Mouse (Mus musculus): Measurements from ENCODE around the gene Hmx3. TPM values are rescaled to one million over a fixed set of nuclear protein-coding genes. Genes with fewer than 3 reads are reported as not detected.

The Hmx3 gene
- polyA plus RNA-seq, 1 experiment: 0.23 TPM

GRCm38 (mm10) chr7:131552781-131553180, 10.1 kb downstream of the Hmx3 start:
- Histone ChIP-seq H3K27ac (ENCODE audit: insufficient read depth, low read depth, low read length) (no peak overlapping the region), H3K36me3 (ENCODE audit: control insufficient read depth, insufficient read depth, low read length) (no peaks in the 10 kb centered on the region), H3K27me3 (replicated peaks; ENCODE audit: control insufficient read depth, insufficient read depth, low read length) (peaks cover 13% of the 10 kb centered on the region), H3K4me1 (ENCODE audit: control insufficient read depth, insufficient read depth, low read length) (no peaks in the 10 kb centered on the region), H3K4me3 (ENCODE audit: insufficient read depth, low read depth, low read length) (no peak overlapping the region)
- no peak for TF ChIP-seq CTCF (conservative IDR thresholded peaks at IDR 0.05; ENCODE audit: insufficient read depth, insufficient read length, low read depth, low read length)
- TF ChIP-seq POLR2A (IDR thresholded peaks at IDR 0.05; ENCODE audit: low read depth, low read length): no peak
- no peak for DNase-seq
- WGBS: 5% methylated on average over 5 of the region's 5 CpGs

DNA sequence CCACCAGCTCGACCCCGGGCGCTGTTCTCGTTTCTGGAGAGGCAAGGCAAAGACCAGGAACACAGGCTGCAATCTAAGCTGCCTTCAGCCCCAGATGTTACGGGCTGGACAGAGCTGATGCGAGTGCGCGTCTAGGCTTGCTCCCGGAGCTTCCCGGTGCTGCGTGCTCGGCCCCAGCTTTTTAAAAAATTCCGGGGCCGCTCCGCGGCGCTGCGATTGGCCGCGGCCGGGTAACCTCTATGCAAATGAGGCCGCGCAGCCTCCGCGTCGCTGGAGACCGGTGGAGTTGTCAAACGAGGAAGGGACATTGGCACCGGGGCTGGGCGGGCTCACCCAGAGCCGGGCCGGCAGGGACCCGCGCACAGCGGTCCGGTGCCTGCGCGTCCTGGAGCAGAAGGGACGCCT, 11.1 kb downstream of the Hmx3 start:
- no peak overlapping the region for H3K27ac ChIP-seq (ENCODE audit: insufficient read depth, low read depth, low read length)
- H3K4me3 ChIP-seq (ENCODE audit: insufficient read depth, low read depth, low read length): no peak overlapping the region
- no peak for TF ChIP-seq POLR2A (IDR thresholded peaks at IDR 0.05; ENCODE audit: low read depth, low read length)
- no peak for TF ChIP-seq CTCF (conservative IDR thresholded peaks at IDR 0.05; ENCODE audit: insufficient read depth, insufficient read length, low read depth, low read length)
- no peaks in the 10 kb centered on the region for H3K36me3 ChIP-seq (ENCODE audit: control insufficient read depth, insufficient read depth, low read length)
- H3K27me3 ChIP-seq (replicated peaks; ENCODE audit: control insufficient read depth, insufficient read depth, low read length): peaks cover 13% of the 10 kb centered on the region
- peak; percentile 57 for DNase-seq
- under 1% methylated on average over 39 of the region's 39 CpGs for WGBS
- no peaks in the 10 kb centered on the region for H3K4me1 ChIP-seq (ENCODE audit: control insufficient read depth, insufficient read depth, low read length)

DNA sequence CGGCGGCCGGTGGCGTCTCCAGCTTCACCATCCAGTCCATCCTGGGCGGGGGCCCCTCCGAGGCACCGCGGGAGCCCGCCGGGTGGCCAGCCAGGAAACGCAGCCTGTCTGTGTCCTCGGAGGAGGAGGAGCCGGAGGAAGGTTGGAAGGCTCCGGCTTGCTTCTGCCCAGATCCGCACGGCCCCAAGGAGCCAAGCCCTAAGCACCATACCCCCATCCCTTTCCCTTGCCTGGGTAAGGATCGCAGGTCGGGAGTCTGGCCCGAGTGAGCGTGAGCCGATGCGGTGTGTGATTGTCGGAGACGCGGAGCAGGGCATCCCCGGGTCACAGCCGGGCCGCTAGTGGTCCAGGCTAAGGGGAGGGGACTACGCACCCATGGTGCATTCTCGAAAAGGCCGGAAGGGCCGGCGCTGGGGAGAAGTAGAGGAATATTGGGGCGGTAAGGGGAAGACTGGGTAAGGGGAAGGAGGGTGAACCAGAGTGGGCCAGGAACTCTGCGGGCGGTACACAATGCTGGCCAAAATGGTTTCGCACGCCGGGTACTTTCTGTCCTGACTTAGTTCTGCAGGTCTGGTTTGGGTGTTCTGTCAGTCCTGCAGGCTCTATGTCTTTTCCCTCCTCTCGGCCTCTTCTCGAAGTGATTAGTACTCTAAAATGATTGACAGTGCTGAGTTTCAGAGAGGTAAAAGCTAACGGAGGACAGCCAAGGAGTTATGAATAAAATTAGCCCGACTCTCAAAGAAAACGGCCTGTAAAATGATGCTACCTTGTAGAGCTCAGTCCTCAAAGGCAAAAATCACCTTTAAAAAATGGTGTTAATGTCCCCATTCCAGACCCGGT, 11.9 kb downstream of the Hmx3 start:
- 3% methylated on average over 45 of the region's 45 CpGs for WGBS
- Histone ChIP-seq H3K36me3 (ENCODE audit: control insufficient read depth, insufficient read depth, low read length) (no peaks in the 10 kb centered on the region), H3K4me1 (ENCODE audit: control insufficient read depth, insufficient read depth, low read length) (no peaks in the 10 kb centered on the region), H3K27me3 (replicated peaks; ENCODE audit: control insufficient read depth, insufficient read depth, low read length) (peaks cover 13% of the 10 kb centered on the region), H3K27ac (ENCODE audit: insufficient read depth, low read depth, low read length) (no peak overlapping the region), H3K4me3 (ENCODE audit: insufficient read depth, low read depth, low read length) (no peak overlapping the region)
- no peak for DNase-seq
- no peak for TF ChIP-seq CTCF (conservative IDR thresholded peaks at IDR 0.05; ENCODE audit: insufficient read depth, insufficient read length, low read depth, low read length)
- no peak for TF ChIP-seq POLR2A (IDR thresholded peaks at IDR 0.05; ENCODE audit: low read depth, low read length)

DNA sequence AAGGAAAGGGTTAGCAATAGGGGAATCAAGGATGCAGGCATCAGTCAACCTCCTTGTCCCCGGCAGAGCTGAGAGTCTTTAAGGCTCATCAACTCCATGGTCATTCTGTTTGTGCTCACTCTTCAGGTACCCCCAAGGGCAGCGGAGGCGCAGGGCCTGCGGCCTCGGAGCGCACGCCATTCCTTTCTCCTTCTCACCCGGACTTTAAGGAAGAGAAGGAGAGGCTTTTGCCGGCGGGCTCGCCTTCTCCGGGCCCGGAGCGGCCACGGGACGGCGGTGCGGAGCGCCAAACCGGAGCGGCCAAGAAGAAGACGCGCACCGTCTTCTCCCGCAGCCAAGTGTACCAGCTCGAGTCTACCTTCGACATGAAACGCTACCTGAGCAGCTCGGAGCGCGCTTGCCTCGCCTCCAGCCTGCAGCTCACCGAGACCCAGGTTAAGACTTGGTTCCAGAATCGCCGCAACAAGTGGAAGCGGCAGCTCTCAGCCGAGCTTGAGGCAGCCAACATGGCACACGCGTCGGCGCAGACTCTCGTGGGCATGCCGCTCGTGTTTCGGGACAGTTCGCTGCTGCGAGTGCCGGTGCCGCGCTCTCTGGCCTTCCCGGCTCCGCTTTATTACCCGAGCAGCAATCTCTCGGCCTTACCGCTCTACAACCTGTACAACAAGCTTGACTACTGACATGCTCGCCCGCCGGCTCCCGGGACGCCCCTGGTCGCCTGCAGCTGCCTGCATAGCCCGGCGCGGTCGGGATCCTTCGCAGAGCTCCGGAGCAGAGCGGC, 12.8 kb downstream of the Hmx3 start:
- no peaks in the 10 kb centered on the region for H3K4me1 ChIP-seq (ENCODE audit: control insufficient read depth, insufficient read depth, low read length)
- no peaks in the 10 kb centered on the region for H3K36me3 ChIP-seq (ENCODE audit: control insufficient read depth, insufficient read depth, low read length)
- H3K27me3 ChIP-seq (replicated peaks; ENCODE audit: control insufficient read depth, insufficient read depth, low read length): peaks cover 12% of the 10 kb centered on the region
- H3K4me3 ChIP-seq (ENCODE audit: insufficient read depth, low read depth, low read length): no peak overlapping the region
- peak; percentile 35 for DNase-seq
- no peak for TF ChIP-seq POLR2A (IDR thresholded peaks at IDR 0.05; ENCODE audit: low read depth, low read length)
- TF ChIP-seq CTCF (conservative IDR thresholded peaks at IDR 0.05; ENCODE audit: insufficient read depth, insufficient read length, low read depth, low read length): no peak
- no peak overlapping the region for H3K27ac ChIP-seq (ENCODE audit: insufficient read depth, low read depth, low read length)
- WGBS: 3% methylated on average over 68 of the region's 68 CpGs

GRCm38 (mm10) chr7:131556116-131556515, 13.4 kb downstream of the Hmx3 start:
- DNase-seq: no peak
- no peak for TF ChIP-seq CTCF (conservative IDR thresholded peaks at IDR 0.05; ENCODE audit: insufficient read depth, insufficient read length, low read depth, low read length)
- no peak for TF ChIP-seq POLR2A (IDR thresholded peaks at IDR 0.05; ENCODE audit: low read depth, low read length)
- H3K4me3 ChIP-seq (ENCODE audit: insufficient read depth, low read depth, low read length): no peak overlapping the region
- H3K27ac ChIP-seq (ENCODE audit: insufficient read depth, low read depth, low read length): no peak overlapping the region
- 0 out of 2 replicates have a peak, but pooled peaks cover under 1% of the 10 kb centered on the region for H3K4me1 ChIP-seq (ENCODE audit: control insufficient read depth, insufficient read depth, low read length)
- peaks cover 12% of the 10 kb centered on the region for H3K27me3 ChIP-seq (replicated peaks; ENCODE audit: control insufficient read depth, insufficient read depth, low read length)
- WGBS: 7% methylated on average over 9 of the region's 9 CpGs
- no peaks in the 10 kb centered on the region for H3K36me3 ChIP-seq (ENCODE audit: control insufficient read depth, insufficient read depth, low read length)

GRCm38 (mm10) chr7:131556541-131557271, 14.0 kb downstream of the Hmx3 start:
- peaks cover 12% of the 10 kb centered on the region for H3K27me3 ChIP-seq (replicated peaks; ENCODE audit: control insufficient read depth, insufficient read depth, low read length)
- 0 out of 2 replicates have a peak, but pooled peaks cover 2% of the 10 kb centered on the region for H3K4me1 ChIP-seq (ENCODE audit: control insufficient read depth, insufficient read depth, low read length)
- no peaks in the 10 kb centered on the region for H3K36me3 ChIP-seq (ENCODE audit: control insufficient read depth, insufficient read depth, low read length)
- H3K4me3 ChIP-seq (ENCODE audit: insufficient read depth, low read depth, low read length): no peak overlapping the region
- no peak overlapping the region for H3K27ac ChIP-seq (ENCODE audit: insufficient read depth, low read depth, low read length)
- no peak for TF ChIP-seq CTCF (conservative IDR thresholded peaks at IDR 0.05; ENCODE audit: insufficient read depth, insufficient read length, low read depth, low read length)
- DNase-seq: peak; percentile 32
- 5% methylated on average over 37 of the region's 37 CpGs for WGBS

All from kidney, adult 2 months (tissue).